Mouse (Mus musculus): ENCODE results near the gene Rps6ka3. TPM values are rescaled to one million over a fixed set of nuclear protein-coding genes. Genes with fewer than 3 reads are reported as not detected.
A peak's percentile ranks its signal among the peaks of the same experiment; 100 is the strongest.

Gene Rps6ka3
- total RNA-seq (2018; cell fraction: chromatin; rRNA removed) = 100 to 1,000 TPM in 10 of 26 experiments, 10 to 100 TPM in 16; 54.1 to 234 (median 91.2) TPM
- 100 to 1,000 TPM in 2 of 26 experiments, 10 to 100 TPM in 24; 51.1 to 104 (median 72.1) TPM for total RNA-seq (2018; cell fraction: cytosol; rRNA removed)
- 100 to 1,000 TPM in 7 of 26 experiments, 10 to 100 TPM in 19; 44.9 to 212 (median 81.2) TPM for total RNA-seq (2018; cell fraction: nucleus; rRNA removed)
- polyA plus RNA-seq (2018) = 46.7 to 70.2 TPM (median 60.8 TPM) in 3 replicates

DNA sequence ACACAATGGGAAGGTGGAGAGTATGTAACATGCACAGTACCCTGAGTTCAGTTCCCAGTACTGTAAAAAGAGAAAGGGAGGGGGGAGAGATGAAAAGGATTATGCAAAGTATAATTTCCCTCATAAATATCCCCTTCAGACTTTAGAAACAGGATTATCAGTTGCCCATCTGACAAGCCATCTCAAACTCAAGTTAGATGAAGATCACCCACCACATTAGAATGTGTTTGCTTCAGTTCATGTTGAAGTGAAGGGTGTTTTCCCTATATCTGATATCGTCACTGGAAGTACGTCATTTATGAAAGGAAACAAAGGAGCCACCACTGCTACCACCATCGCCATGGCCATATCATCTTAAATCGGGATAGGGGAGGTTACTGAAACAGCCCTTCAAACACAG lies at the start of gene Rps6ka3:
Rps6ka3 (plus strand) TSS at position 301 of the 400 bp plus-strand sequence.
- H3K4me3 ChIP-seq (ENCODE audit: inconsistent target) = no peak within 1 kb of the TSS; the same call in 1 of the 2 replicates
- H3K79me2 ChIP-seq (ENCODE audit: inconsistent target) = no peaks in the 10 kb centered on the region
- no peaks in the 10 kb centered on the region for H3K36me3 ChIP-seq (ENCODE audit: inconsistent target)
- peak within 1 kb of the TSS; percentile 66 for H3K27ac ChIP-seq
- WGBS (ENCODE audit: missing documents) = 100% methylated on average over 4 of the region's 4 CpGs

GRCm38 (mm10) chrX:159169200-159169599 lies 40.9 kb upstream of the Rps6ka3 start:
- Histone ChIP-seq H3K36me3 (ENCODE audit: inconsistent target) (no peaks in the 10 kb centered on the region), H3K27ac (no peak overlapping the region), H3K4me3 (ENCODE audit: inconsistent target) (no peak overlapping the region), H3K79me2 (ENCODE audit: inconsistent target) (no peaks in the 10 kb centered on the region)
- 100% methylated on average over 2 of the region's 2 CpGs for WGBS (ENCODE audit: missing documents)

- WGBS (ENCODE audit: missing documents) = 73% methylated on average over 2 of the region's 2 CpGs
- H3K79me2 ChIP-seq (ENCODE audit: inconsistent target) = no peaks in the 10 kb centered on the region
- no peak overlapping the region for H3K4me3 ChIP-seq (ENCODE audit: inconsistent target)
- H3K36me3 ChIP-seq (ENCODE audit: inconsistent target) = no peaks in the 10 kb centered on the region
- no peak overlapping the region for H3K27ac ChIP-seq
Measured at GRCm38 (mm10) chrX:159171579-159171978, 38.5 kb upstream of the Rps6ka3 start.

GRCm38 (mm10) chrX:159191581-159191980 lies 18.5 kb upstream of the Rps6ka3 start:
- WGBS (ENCODE audit: missing documents) = 86% methylated on average over 4 of the region's 4 CpGs
- H3K4me3 ChIP-seq (ENCODE audit: inconsistent target) = no peak overlapping the region
- no peaks in the 10 kb centered on the region for H3K79me2 ChIP-seq (ENCODE audit: inconsistent target)
- H3K36me3 ChIP-seq (ENCODE audit: inconsistent target) = no peaks in the 10 kb centered on the region
- no peak overlapping the region for H3K27ac ChIP-seq

DNA sequence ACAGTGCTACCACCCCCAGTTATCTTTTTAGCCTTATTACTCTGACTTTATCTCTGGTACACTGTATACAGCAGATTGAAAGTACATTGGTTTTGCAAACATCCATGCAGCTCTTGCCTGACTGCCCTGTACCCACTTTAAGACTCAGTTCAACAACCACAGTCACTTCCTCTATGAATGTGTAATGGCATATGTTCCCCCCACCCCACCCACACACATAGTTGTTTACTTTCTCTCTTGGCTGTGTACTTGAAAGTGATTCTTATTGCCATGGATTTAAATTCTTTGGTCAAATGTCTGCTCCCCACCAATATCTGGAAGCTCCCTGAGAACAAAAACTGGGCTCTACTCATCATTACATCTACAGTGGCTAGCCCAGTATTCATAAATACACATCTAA lies 10.6 kb upstream of the Rps6ka3 start:
- Histone ChIP-seq H3K4me3 (ENCODE audit: inconsistent target) (no peak overlapping the region), H3K36me3 (ENCODE audit: inconsistent target) (no peaks in the 10 kb centered on the region), H3K27ac (peak overlapping the region; percentile 88), H3K79me2 (ENCODE audit: inconsistent target) (no peaks in the 10 kb centered on the region)

GRCm38 (mm10) chrX:159200101-159200500 lies 10.0 kb upstream of the Rps6ka3 start:
- no peaks in the 10 kb centered on the region for H3K36me3 ChIP-seq (ENCODE audit: inconsistent target)
- no peak overlapping the region for H3K4me3 ChIP-seq (ENCODE audit: inconsistent target)
- H3K79me2 ChIP-seq (ENCODE audit: inconsistent target) = no peaks in the 10 kb centered on the region
- H3K27ac ChIP-seq = peak overlapping the region; percentile 88
- 36% methylated on average over 5 of the region's 5 CpGs for WGBS (ENCODE audit: missing documents)

DNA sequence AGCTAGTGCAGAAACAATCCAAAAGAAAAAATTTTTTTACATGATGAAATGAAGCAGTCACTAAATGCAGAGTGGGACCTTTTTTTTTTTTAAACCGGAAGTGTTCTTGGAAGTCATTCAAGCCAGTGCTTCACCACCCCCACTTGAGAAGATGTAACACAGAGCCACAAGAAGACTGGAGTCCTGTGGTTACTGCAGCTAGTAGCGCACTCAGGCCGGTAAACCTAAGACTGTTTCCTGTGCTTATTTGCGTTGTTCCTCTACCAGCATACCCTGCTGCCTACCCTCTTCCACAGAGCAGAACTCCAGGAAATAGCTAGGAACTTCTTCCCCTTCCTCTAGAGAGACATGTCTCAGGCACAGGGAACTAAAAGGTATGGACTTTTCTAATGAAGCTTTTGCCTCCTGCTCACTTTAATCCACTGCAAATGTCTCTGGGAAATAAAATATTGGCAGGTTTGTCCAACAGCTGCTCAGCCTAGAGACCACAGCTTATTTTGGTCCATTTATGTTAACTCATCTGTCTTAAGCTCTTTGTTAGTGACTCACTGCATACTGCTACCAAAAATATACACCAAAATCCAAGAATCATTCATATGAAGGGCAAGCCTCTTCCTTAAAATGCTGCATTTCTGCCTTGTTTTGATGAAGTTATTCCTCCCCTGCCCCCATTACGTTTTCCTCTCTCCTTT lies 931 bp downstream of the Rps6ka3 start:
- Histone ChIP-seq H3K27ac (peak overlapping the region; percentile 66), H3K36me3 (ENCODE audit: inconsistent target) (no peaks in the 10 kb centered on the region), H3K79me2 (ENCODE audit: inconsistent target) (no peaks in the 10 kb centered on the region), H3K4me3 (ENCODE audit: inconsistent target) (no peak overlapping the region; the same call in 1 of the 2 replicates)
- WGBS (ENCODE audit: missing documents) = 31% methylated on average over 5 of the region's 5 CpGs

GRCm38 (mm10) chrX:159215253-159215652 lies 5.1 kb downstream of the Rps6ka3 start:
- no peak overlapping the region for H3K4me3 ChIP-seq (ENCODE audit: inconsistent target)
- H3K36me3 ChIP-seq (ENCODE audit: inconsistent target) = no peaks in the 10 kb centered on the region
- H3K79me2 ChIP-seq (ENCODE audit: inconsistent target) = no peaks in the 10 kb centered on the region
- H3K27ac ChIP-seq = no peak overlapping the region
- 60% methylated on average over 3 of the region's 3 CpGs for WGBS (ENCODE audit: missing documents)

DNA sequence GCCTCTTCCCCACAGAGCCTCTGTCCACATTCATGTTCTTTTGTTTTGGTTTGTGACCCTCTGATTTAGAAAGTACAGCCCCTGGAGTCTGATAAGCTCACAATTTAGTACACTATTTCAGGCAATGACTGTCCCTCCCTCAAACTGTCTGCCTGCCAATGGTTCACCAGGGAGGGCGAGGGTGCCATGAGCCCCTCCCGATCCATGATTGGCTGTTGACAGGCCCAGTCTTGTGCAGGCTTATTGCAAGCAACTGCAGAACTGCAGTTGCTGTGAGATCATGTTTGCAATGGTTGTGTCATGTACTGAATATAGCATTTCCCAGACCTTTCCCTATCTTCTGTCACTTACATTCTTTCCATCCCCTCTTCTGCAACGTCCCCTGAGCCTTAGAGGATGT lies 12.4 kb downstream of the Rps6ka3 start:
- WGBS (ENCODE audit: missing documents) = 81% methylated on average over 3 of the region's 3 CpGs

GRCm38 (mm10) chrX:159237275-159237674 lies 27.2 kb downstream of the Rps6ka3 start:
- H3K79me2 ChIP-seq (ENCODE audit: inconsistent target) = no peaks in the 10 kb centered on the region
- no peak overlapping the region for H3K4me3 ChIP-seq (ENCODE audit: inconsistent target)
- no peaks in the 10 kb centered on the region for H3K36me3 ChIP-seq (ENCODE audit: inconsistent target)
- 71% methylated on average over 1 of the region's 1 CpGs for WGBS (ENCODE audit: missing documents)
- no peak overlapping the region for H3K27ac ChIP-seq

More for the DNA sequence above, 12.4 kb downstream of the Rps6ka3 start:
- no peaks in the 10 kb centered on the region for H3K79me2 ChIP-seq (ENCODE audit: inconsistent target)
- no peak overlapping the region for H3K27ac ChIP-seq
- H3K4me3 ChIP-seq (ENCODE audit: inconsistent target) = no peak overlapping the region
- H3K36me3 ChIP-seq (ENCODE audit: inconsistent target) = no peaks in the 10 kb centered on the region

GRCm38 (mm10) chrX:159254001-159254884 lies 44.1 kb downstream of the Rps6ka3 start:
- Histone ChIP-seq H3K27ac (peak overlapping the region; percentile 85), H3K79me2 (ENCODE audit: inconsistent target) (peaks cover 32% of the 10 kb centered on the region), H3K36me3 (ENCODE audit: inconsistent target) (no peaks in the 10 kb centered on the region), H3K4me3 (ENCODE audit: inconsistent target) (peak overlapping the region; percentile 29)
- 27% methylated on average over 17 of the region's 27 CpGs for WGBS (ENCODE audit: missing documents)

DNA sequence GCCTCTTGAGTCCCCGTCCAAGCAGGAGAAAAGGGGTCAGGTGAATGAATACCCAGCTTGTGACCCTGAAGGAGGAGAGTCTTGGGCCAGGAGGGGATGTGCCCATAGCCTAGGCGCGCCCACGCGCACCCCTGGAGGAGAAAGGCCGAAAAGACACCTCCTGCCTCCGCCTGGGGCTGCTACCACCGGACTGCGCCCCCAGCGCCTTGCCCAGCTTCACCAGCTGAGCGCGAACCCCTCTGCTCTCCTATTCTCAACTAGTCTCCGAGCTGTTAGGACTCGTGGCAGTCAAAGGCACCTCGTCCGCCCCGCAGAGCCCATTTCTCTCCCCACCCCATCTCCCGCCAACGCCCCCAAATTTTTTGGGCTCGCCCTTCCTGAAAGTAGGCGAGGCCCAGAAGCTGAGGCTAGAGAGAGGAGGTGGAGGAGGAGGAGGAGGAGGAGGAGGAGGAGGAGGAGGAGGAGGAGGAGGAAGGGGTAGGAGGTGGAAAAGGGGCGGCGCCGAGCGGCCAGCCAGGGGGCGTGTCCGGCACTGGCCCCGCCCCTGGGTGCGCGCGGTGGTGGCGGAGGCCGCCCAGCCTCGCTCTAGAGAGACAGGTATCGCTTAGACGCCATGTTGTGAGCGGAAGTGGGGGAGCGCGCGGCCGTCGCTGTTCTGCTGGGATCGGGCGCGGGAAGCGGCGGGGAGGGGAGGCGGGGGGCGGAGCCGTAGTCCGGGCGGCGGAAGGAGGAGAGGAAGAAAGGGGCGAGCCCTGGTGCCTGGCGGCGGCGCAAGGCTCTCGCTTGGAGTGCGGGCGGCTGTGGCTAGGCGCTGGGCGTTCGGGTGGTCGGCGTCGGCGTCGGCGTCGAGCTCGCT lies 45.2 kb downstream of the Rps6ka3 start:
- H3K79me2 ChIP-seq (ENCODE audit: inconsistent target) = peaks cover 43% of the 10 kb centered on the region
- peak overlapping the region; percentile 85 for H3K27ac ChIP-seq
- no peaks in the 10 kb centered on the region for H3K36me3 ChIP-seq (ENCODE audit: inconsistent target)
- peak overlapping the region; percentile 29 for H3K4me3 ChIP-seq (ENCODE audit: inconsistent target)
- whole genome bisulfite sequencing (ENCODE audit: missing documents) = 18% methylated on average over 34 of the region's 71 CpGs

DNA sequence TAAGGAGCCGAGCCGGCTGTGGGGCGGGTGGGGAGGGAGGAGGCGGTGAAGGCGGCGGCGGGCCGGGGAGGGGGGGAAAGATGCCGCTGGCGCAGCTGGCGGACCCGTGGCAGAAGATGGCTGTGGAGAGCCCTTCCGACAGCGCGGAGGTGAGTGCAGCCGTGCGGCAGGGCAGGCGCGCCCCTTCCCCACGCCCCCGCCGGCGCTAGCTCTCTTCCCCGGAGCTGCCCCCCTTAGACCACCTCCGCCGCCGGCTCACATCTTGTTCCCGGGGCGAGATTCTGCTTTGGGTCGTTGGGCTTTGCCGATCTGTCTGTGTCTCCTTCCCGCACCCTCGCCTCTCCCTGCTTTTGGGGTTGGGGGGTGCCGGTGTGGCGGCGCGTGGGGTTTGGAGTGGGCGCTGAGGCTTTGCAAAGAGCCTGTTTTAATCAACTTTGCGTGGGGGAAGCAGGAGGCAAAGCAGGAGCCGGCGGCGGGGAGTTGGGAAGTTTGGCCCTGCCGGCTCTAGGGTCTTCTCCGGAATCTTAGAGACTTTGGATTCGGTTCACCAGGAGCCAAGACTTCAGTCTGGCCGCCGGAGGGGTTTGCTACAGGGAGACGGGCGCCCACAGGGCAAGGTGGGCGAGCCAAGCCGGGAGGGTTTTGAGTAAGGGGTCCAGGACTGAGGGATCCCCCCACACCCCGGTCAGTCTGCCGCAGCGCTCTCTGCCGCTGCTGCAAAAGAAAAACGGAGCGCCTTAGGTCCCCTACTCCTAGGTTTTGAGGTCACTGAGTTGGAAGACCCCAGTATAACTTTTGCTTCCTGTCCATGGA lies 46.1 kb downstream of the Rps6ka3 start:
- 19% methylated on average over 36 of the region's 57 CpGs for WGBS (ENCODE audit: missing documents)

More for the DNA sequence above, 46.1 kb downstream of the Rps6ka3 start:
- H3K36me3 ChIP-seq (ENCODE audit: inconsistent target) = no peaks in the 10 kb centered on the region
- peak overlapping the region; percentile 74 for H3K27ac ChIP-seq
- peaks cover 52% of the 10 kb centered on the region for H3K79me2 ChIP-seq (ENCODE audit: inconsistent target)
- H3K4me3 ChIP-seq (ENCODE audit: inconsistent target) = peak overlapping the region; percentile 71

Measured in macrophage (primary cell).